Mouse (Mus musculus): ENCODE results near the gene Ube3a.

The Ube3a gene

DNA sequence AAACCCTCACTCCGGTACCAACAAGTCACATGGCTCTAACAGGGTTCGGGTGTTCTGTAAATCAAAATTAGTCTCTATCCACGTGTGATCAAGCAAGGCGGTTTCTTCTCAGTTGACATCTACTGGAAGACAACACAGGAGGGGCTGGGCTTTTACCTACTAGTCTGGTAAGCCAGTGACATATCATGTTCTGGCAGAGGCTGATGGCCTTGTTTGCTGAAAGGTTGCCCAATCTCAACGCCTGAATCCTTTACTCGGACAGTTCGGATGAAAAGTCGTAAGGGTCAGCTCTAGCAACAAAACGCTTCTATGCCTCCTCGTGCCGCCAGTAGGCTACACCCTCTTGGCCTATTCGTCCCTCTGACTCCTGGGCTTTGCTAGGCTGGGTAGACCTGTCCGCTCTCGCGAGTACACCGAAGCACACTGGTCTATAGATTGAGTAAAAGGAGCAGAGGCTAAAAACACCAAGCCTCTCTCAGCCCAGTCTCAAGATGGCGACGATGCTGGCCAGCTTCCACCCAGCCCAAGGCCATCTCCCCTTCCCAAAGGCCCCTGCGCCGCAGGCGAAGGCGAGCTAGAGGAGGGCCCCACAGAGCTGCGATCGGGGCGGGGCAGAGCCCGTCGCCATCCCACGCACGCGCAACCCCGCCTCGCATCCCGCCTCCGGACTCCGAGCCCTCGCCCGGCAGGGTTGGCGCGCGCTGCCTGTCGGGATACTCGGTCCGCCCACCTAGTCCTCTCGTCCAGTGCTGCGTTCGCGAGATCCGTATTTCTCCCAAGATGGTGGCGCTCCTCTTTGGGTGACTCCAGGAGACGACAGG lies at the start of gene Ube3a:
TSS of gene Ube3a (plus strand) at position 706 of the 821 bp plus-strand sequence.
- peak; percentile 91 to 96 for DNase-seq (ENCODE audit: low spot score in 2 of 2)

DNA sequence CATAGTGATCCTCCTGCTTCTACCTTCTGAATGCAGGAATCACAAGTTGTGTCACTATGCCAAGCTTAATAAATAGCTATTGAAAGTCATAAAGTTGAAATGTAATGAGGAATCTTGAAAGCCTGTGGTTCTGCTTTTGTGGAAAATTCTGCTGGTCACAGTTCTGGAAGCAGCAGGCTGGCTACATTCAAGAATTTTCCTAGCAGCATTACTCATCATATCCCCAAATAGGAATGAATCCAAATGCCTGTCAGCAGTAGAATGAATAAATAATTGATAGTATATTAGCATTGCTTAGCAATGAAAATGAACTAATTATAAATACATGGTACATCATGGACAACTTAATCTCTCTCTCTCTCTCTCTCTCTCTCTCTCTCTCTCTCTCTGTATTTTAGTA lies 35.7 kb upstream of the Ube3a start:
- DNase-seq (ENCODE audit: low spot score in 2 of 2): no peak

DNA sequence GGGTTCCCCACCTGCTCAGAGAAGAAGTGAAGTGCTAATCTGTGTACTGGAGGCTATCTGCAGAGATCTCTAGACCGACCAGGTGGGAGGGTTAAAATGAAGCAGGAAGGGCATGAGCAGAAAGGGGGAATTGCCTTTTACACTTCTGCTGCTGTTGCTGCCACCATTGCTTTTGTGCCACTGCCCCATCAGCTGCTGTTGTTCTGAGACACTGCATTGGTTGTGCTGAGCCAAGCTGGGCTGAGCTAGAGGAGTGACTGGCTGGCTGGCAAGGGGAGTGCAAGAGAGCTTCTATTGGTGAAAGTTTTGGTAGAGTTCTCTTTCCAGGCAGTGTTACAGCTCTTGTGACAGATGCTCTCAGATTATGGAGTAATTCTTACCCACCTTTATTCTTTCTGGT lies 13.6 kb upstream of the Ube3a start:
- no peak for DNase-seq (ENCODE audit: low spot score in 2 of 2)

DNA sequence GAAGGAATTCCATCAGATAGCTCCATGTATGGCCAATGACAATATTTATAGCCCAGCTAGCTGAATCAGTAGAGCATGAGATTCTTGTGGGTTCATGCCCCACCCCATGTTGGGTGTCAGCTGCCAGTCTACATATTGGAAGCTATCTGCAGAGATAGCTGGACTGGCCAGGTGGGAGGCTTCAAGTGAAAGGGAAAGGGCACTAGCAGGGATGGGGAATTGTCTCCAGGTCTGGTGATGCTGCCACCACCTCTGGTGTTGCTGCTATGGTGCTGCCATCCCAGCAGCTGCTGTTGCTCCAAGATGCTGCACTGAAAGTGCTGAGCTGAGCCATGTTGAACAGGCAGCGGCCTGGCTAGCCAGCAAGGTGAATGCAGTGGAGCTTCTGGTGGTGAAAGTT lies 7.3 kb upstream of the Ube3a start:
- no peak for DNase-seq (ENCODE audit: low spot score in 2 of 2)

DNA sequence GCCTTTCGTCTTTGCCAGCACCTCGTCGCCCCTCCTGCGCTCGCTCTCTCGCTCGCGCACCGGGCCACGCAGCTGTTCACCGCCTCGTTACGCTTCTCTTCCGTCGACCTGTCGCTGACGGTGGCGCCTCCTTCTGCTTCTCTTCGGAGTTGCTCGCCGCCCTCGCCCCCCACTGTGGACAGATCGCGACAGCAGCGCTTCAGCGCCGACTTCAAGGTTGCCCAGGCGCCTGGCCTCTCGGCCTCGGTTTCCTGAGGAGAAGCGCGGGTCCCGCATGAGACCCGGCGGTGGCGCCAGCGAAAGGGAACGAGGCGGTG lies 274 bp downstream of the Ube3a start:
- DNase-seq (ENCODE audit: low spot score in 2 of 2): no peak

DNA sequence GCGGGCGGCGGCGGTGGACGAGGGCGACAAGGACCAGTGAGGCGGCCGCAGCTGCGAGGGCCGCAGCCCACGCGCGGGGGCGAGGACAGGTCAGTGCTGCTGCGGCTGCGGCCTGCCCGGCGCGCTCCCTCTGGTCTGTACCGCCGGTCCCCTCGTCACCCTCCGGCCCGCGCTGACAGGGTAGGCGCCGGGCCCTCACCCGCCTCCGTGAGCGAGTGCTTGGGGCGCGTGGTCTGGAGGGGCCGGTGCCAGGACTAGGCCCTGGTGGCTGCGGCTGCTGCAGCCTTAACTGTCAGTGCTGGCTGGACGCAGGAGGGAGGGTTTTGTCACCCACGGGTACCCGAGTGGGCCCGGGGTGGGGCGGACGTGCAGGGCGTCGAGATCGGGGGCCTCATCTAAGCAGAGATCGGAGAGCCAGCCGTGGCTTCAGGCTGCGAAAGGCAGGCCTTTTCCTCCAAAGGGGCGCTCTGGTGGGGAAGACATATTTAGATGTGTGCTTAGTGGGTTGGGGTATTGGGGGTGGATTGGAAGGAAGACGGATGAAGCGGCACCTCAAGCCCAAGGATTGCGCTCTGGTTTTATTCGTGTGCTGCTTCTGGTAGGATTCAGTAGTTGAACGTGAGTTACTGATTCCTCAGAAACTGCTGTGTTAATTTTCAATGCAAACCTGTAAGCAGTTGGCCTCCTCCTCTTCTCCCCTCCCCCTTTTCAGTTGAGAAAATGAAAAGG lies 797 bp downstream of the Ube3a start:
- peak in 1 of 2 experiments; percentile 52 for DNase-seq (ENCODE audit: low spot score in 2 of 2)

DNA sequence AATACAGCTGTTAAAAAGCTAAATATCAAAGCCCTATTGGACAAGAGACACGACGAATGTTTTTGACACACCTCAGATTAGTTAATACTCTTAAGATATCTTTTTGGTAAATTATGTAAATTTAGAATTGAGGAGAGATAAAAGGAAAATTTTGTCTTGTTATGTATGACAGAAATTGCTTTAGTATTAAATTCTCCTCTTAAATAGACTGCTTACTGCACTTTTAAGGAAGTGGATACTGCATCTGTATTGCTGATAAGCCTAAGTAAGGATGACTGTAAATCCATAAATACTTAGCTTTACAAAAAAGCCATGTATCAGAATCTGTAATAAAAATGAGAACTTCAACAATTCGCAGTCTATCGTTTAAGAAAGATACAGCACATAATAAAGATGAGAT lies 1.8 kb downstream of the Ube3a start:
- DNase-seq (ENCODE audit: low spot score in 2 of 2): no peak

DNA sequence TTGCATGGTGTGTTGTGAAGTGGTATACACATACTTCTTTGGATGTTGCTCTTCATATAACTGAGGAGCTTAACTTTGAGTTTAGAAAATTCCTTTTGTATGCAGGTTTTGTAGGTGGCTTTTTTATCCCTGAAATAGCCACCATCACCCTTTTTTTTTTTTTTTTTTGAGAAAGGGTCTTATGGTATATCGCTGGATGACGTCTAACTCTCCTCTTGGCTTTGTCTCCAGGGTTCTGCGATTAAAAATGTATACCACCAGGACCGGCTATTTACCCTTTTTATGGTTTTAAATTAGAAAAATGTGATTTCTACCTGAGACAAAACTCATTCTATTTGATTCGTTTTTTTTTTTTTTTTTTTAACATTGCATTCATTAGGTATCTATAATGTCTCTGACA lies 2.2 kb downstream of the Ube3a start:
- DNase-seq (ENCODE audit: low spot score in 2 of 2): no peak

DNA sequence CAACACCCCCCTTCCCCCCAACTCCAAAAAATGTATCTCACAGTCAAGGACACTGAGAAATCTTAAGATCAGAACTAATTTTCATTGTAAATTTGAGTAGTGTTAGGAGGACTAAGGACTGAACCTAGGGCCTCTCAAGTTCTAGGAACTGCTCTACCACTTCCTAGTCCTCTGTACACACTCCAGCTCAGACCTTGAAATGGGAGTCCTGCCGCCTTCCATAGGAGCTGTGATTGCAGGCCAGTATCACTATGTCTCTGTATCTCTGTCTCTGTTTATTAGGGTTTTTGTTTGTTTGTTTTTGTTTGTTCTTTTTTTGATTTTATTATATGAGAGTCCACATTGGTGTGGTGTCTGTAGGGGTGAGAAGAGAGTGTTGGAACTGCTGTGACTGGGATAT lies 3.4 kb downstream of the Ube3a start:
- no peak for DNase-seq (ENCODE audit: low spot score in 2 of 2)

DNA sequence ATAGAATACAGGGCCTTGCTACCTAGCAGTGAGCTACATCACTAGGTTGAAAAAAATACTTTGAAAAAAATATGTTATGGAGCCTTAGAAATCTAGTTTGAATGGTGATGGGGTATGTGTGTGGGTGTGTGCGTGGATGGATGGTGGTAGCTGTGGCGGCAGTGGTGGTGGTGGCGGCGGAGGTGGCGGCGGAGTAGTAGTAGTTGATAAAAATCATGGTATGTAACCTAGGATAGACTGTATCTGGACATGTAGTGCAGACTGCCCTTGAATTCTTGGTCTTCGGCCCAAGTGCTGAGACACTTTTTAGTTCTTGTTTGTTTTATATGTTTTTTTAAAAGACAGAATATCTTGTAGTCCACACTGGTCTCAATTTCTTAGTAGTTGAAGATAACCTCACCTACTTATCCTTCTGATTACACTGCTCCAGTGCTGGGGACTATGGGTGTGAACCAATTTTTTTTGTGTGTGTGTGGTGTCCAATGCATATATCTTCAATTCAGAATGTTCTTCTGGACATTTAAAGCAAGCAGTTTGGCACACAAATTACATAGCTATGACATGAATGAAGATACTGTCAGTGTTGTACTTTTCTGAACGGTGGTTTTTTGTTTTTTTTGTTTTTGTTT lies 6.3 kb downstream of the Ube3a start:
- DNase-seq (ENCODE audit: low spot score in 2 of 2): no peak

DNA sequence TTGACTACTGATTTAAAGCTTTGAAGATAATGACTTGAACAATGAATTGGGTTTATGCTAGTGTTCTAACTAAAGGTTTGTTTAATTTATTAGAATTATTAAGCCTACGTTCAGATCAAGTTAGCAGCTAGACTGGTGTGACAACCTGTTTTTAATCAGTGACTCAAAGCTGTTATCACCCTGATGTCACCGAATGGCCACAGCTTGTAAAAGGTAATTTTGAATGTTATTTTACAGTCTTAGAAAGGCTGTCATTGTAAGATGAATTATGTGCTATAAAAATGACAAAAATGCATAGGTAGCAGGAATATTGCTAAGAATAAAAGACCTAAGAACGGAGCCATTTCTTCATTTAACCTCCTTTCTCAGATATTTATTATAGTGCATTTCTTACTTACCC lies 14.7 kb downstream of the Ube3a start:
- DNase-seq (ENCODE audit: low spot score in 2 of 2): no peak

DNA sequence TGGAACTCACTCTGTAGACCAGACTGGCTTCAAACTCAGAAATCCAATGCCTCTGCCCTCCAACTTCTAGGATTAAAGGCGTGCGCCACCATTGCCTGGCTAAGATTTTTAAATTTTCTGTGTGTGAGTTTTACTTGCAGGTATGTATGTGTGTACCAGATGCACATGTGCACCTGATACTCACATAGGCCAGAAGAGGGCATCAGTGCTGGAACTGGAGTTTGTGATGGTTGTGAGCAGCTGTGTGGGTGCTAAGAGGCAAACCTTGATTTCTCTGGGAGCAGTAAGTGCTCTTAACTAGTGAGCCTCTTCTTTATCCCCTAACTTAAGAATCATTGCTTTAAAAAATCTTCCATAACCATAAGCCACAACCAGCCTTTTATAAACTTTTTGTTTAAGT lies 17.0 kb downstream of the Ube3a start:
- DNase-seq (ENCODE audit: low spot score in 2 of 2): no peak

DNA sequence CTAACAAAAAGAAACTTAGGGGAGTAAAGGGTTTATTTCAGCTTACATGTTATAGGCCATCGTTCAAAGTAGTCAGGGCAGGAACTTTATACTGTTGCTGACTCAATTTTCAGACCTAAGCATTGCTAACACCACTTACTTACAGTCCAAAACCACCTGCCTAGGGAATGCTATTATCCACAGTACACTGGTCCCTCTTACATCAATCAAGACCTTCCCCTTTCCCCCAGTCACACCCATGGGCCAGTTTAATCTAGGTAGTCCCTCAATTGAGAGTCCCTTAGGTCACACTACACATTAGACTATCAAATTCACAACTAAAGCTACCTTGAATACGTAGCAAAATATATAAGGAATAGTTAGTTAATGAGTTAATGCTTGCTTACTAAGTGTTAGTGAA lies 24.8 kb downstream of the Ube3a start:
- no peak for DNase-seq (ENCODE audit: low spot score in 2 of 2)

DNA sequence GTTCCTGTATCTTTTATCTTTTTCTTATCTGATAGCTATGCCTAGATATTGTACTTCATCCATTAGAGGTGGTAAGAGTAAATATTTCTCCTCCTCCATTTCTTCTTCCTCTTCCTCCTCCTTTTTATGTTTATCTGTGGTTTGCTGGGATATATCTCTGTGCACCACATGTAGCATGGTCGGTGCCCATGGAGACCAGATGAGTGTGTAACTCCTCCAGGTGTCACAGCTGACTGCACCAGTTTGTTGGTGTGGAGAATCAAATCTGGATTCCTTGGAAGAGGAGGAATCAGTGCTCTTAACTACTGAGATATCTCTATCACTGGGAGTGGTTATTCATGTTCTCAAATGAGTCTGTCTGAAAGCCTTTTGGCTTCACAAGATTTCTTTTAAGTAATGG lies 37.0 kb downstream of the Ube3a start:
- DNase-seq (ENCODE audit: low spot score in 2 of 2): no peak

DNA sequence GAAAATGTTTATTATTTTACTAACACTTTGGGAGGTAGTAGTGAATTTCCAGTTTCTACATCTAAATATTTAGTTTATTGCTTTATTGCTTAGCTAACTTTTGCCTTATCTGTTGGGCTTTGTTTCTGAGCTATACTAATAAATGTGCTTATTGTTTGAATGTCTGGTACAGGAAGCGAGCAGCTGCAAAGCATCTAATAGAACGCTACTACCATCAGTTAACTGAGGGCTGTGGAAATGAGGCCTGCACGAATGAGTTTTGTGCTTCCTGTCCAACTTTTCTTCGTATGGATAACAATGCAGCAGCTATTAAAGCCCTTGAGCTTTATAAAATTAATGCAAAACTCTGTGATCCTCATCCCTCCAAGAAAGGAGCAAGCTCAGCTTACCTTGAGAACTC lies 43.2 kb downstream of the Ube3a start:
- no peak for DNase-seq (ENCODE audit: low spot score in 2 of 2)

DNA sequence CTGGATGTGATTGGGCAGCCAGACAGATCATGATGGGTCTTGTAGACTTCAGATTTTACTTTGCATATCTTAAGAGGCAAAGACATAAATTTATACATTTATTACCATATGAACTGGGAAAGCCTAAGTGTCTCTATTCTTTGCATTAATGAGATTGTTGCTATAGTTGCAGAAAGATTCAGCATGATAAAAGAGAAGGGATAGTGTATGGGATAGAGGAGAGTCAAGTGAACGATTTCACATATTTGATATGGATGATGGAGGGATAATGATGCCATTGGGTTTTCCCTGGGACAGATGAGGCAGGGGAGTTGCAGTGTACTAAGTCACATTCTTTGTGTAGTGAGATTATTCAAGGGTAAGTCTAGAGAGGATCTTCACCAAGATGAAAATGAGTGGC lies 84.0 kb downstream of the Ube3a start:
- no peak for DNase-seq (ENCODE audit: low spot score in 2 of 2)

DNA sequence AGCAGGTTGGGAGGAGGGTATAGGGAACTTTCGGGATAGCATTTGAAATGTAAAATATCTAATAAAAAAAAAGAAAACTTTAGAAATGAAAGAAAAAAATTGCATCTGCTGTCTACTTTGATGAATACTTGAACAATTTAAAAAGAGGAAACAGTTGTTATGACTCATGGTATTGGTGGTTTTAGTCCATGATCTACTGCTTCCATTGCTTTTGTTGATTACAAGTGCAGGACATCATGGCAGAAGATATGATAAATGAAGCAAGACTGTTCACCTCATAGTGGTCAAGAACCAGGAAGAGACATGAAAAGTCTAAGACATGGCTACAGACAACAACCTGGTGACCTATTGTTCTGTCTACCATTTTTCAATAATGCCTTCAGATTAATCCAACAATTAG lies 94.2 kb downstream of the Ube3a start:
- no peak for DNase-seq (ENCODE audit: low spot score in 2 of 2)

Data from frontal cortex, postnatal 25 days (tissue).